Mouse (Mus musculus) urinary bladder, postnatal 25 days (tissue): Measurements from ENCODE around the gene Insig2.

ENCODE experiments used
- DNase-seq: peaks from one replicate; pipeline ENCODE4 v3.0.0; 2022; ENCODE audit warnings: low spot score

Gene Insig2

DNA sequence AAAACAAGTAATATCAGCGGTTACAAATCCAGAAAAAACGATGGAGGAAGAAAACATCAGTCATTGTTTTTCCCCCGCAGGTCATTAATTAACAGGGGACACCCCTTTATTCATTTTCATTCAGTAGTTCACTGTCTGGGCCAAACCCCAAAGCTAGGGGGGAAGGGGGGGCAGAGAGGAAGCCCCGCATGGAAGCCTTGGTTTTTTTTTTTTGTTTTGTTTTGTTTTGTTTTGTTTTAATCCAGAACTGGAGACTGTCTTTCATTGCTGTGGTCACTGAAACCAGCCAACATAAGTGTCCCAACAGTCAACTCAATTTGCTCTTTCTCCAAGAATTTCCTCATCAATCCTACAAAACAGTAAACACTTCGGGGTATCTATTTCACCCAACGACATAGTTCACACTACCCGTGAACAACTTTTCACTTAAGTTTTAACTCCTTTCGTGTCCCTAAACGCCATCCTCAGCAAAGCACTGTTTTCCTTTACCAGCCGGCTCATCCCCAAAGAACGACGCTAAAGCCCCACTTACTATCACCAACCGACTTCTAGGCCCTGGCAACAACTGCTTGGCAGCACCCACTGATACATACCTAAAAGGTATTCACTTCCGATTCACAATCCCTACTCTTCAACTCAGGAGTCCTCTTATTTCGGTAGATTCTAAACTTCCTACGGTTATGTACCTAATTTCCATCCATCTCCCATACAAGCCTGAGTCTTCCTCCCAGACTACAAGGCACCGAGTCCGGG lies 5.6 kb downstream of the Insig2 start:
- DNase-seq = no peak

GRCm38 (mm10) chr1:121323501-121323900 lies 8.9 kb downstream of the Insig2 start:
- no peak for DNase-seq

DNA sequence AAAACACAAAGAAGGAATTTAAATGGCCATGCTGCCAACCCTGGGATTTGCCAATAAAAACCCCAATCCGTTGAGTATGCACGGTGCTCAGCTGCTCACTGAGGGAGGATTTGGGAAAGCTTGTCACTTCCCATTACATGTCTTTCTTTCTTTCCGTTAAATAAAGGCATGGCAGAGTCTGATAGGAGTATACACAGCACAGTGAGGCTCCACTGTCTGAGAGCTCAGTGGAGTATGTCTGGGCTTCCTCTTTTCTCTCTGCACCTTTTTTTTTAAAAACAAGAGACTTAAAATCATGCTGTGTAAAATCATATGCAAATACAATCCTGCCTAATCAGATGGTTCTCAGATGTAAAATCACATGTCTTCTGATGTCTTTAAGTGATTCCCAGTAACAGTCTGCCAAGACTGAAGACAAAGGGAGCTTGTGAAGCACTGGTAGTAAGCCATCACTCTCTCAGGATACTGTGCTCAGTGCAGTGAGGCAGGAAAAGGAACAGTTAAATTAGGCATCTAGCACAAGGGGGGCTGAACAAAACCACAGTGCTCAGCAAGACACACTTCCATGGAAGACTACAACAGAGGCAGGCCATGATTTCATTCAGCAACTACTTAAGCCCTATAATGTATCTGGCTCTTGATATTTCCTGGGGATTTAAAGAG lies 17.5 kb downstream of the Insig2 start:
- DNase-seq = no peak

DNA sequence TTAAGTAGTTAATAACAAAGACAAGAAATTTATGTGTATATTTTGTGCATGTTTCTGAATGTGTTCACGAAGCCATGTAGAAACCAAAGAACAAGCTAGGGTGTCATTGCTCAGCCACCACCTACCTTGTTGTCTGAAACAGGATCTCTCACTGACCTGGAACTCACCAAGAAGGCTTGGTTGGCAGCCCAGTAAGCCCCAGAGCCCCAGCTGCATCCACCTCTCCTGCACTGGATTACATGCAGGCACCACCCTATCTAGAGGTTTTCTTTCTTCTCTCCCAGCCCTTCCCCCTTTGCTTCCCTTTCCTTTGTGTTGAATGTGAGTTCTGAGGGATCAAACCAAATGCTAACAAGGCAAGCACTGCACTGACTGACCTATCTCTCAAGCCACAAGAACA lies 19.2 kb downstream of the Insig2 start:
- no peak for DNase-seq

DNA sequence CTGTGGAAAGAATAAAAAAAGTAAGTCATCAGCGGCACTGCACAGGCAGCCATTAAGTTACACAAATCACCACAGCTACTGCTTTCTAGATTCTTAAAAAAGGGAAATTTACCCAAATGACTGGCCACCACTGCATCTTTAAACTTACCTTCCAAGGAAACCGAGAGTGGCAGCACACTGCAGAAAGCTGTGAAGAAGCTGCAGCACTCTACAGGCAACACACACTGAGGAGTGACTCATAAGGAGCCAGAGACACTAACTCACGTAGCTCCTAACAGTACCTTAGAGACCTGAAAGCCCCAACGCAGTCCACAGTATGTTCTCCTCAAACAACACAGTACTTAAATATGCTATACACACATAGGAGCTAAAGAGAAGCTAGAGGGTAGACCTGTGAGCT lies 20.1 kb downstream of the Insig2 start:
- DNase-seq = no peak

DNA sequence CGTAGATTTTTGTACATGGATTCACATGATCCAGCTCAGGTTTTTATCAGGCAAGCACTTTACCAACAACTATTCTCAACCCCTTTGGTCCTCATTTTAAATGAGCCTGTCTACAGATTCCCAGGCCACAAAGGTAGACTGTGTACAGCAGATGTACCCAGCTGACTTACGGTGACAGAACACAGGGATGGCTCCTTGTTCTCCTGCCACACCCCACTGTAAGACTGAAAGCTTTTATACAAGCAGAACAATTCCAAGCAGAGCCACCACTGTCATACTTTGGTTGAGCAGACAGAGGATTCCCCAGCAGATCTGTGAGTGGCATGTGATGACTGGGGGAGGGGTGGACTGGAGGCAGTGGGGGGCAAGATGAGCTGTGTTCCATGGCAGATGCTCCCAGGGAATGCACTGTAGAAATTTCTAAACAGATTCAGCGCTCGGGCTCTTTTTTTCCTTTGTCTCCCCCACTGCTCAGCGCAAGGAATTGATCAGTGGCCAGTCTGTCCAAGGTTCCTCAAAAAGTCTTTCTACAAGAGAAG lies 35.6 kb downstream of the Insig2 start:
- DNase-seq = no peak

- no peak for DNase-seq
Observed at GRCm38 (mm10) chr1:121293571-121293970, 38.8 kb downstream of the Insig2 start.

DNA sequence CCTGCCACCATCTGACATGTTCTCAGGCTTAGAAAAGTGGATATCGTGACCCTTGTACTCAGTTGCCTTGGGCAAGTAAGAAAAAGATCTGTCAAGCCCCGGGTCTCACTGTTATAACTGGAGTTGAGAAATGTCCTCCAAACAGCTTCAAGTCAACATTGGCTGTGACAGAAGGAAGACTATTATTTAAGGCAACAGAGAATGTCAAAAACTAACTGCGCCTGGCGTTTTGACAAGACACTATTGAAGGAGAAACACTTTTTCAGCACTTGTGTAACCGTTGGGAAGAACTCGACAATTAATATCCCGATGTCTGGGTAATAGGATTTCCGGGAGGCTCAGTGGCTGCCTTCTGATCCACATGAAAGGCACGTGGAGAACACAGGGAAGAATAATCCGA lies 41.5 kb downstream of the Insig2 start:
- no peak for DNase-seq

GRCm38 (mm10) chr1:121290340-121290739 lies 42.0 kb downstream of the Insig2 start:
- no peak for DNase-seq

GRCm38 (mm10) chr1:121284197-121284596 lies 48.2 kb downstream of the Insig2 start:
- DNase-seq = no peak

- DNase-seq = no peak
Observed at GRCm38 (mm10) chr1:121280501-121280900, 51.9 kb downstream of the Insig2 start.

GRCm38 (mm10) chr1:121278370-121278769 lies 54.0 kb downstream of the Insig2 start:
- no peak for DNase-seq

DNA sequence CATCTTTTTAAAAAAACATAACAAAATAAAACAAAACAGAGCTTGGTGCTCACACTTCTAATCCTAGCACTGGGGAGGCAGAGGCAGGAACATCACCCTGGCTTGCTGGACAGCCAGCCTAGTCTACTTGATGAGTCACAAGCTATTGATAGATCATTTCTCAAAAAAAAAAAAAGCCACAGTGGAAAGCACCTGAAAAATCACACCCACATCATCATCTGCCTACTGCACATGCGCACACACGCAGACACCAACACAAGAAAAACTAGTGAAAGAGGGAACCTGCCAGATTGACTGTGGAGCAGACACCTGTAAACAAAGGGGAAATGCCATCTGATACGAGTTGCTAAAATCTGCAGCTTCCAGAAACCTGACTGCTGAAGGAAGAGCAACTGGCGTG lies 54.9 kb downstream of the Insig2 start:
- no peak for DNase-seq

- no peak for DNase-seq
Observed at GRCm38 (mm10) chr1:121275961-121276506, 56.4 kb downstream of the Insig2 start.

DNA sequence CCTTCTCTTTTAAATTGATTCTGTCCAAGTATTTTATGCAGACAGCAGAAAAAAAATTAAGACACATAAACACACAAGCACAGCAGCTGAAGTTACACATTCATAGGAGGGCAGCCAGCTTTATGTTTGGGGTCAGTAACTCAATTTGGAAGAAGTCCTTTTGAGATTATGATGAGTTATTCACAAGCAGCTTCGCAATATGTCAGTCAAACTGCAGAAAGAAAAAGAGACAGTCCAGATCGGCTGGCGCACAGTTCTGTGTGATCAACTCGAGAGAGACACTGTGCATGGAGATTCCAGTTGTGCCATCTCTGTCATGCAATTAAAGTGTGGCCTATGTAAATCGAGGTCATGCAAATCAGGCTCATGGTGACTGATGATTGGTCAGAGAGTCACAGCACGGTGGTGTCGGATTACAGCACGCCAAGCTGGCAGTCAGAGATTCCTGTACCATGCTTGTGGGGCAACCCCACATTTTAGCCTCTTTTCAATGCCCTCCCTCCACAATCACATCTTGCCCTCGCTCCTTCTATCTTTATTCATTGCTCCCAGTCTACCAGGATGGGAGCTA lies 72.1 kb downstream of the Insig2 start:
- no peak for DNase-seq
